ENCODE assay signal across 19 mouse cellular contexts in genomic region chr16:96317803-96318202, GRCm38 (mm10).
"Had no signal": no experiment of that assay in that cellular context is flagged by ENCODE, and none has a peak within 500 bp of the region (broad histone marks: within the 10 kb centered on the region; RNA-seq: fewer than 3 reads in every experiment).

No protein-coding gene starts in this region.

- DNase-seq: kidney, postnatal 10 days; left cerebral cortex, postnatal 4 days; liver, postnatal 0 days; lung, embryonic 14.5 days; right cerebral cortex, adult 18-20 months; right cerebral cortex, postnatal 14 days; right cerebral cortex, postnatal 4 days; thymus, adult 2 months; thymus, postnatal 14 days; thymus, postnatal 4 days had no signal

- H3K27ac ChIP-seq: limb, embryonic 12.5 days; limb, embryonic 15.5 days; liver, embryonic 14.5 days; macrophage; midbrain, embryonic 12.5 days; midbrain, embryonic 15.5 days; neural tube, embryonic 12.5 days; neural tube, embryonic 15.5 days; stomach, postnatal 0 days had no signal

- H3K4me3 ChIP-seq: limb, embryonic 12.5 days; limb, embryonic 15.5 days; midbrain, embryonic 12.5 days; midbrain, embryonic 15.5 days; neural tube, embryonic 12.5 days; neural tube, embryonic 15.5 days had no signal
